Mouse (Mus musculus): ENCODE data around the gene Rpl35a. TPM values are rescaled to one million over a fixed set of nuclear protein-coding genes. Genes with fewer than 3 reads are reported as not detected.
A peak's percentile ranks its signal among the peaks of the same experiment; 100 is the strongest.

Gene Rpl35a
- polyA plus RNA-seq, 1 experiment from 2014 or later, result 780 TPM

DNA sequence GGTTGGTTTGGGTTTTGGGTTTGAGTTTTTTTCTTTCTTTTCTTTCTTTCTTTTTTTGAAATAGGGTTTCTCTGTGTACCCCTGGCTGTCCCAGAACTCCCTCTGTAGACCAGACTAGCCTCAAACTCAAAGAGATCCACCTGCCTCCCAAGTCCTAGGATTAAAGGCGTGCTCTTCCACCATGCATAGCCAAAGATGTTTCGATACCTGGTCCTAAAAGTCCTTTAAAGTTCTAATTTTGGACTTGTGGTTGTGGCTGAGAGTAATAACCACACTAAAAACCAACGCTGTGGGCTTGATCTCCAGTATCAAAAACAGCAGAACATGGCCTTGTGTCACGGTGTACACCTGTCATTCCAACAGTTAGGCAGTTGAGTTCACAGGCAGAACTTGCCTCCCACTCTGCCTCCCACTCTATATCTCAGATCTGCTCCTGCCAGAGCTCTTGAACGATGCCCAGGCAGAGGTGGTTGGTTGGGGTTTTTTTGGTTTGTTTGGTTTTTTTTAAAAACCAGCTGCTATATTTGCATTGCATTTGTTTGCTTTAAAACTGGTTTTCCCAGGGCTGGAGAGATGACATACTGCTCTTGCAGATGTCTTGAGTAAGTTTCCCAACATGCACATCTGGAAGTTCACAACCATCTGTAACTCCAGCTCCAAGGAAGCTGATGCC lies 38.4 kb upstream of the Rpl35a start:
- Histone ChIP-seq H3K4me1 (ENCODE audit: control insufficient read depth, insufficient read depth, low read length) (no peaks in the 10 kb centered on the region), H3K4me3 (ENCODE audit: low read depth, low read length) (no peak overlapping the region), H3K4me2 (ENCODE audit: low read depth) (no peak overlapping the region), H3K36me3 (ENCODE audit: control insufficient read depth, insufficient read depth, low read length) (peaks cover 5% of the 10 kb centered on the region; the same call in 1 of the 2 replicates), H3K9ac (ENCODE audit: low read length) (no peak overlapping the region), H3K9me3 (ENCODE audit: control insufficient read depth, low read length) (no peaks in the 10 kb centered on the region), H3K27me3 (ENCODE audit: control insufficient read depth, insufficient read depth, low read length) (no peaks in the 10 kb centered on the region), H3K27ac (ENCODE audit: low read depth, low read length) (no peak overlapping the region)
- DNase-seq (ENCODE audit: low spot score) (no peak), ATAC-seq (ENCODE audit: insufficient read depth, low FRiP score, low TSS enrichment) (no peak)
- 93% methylated on average over 5 of the region's 5 CpGs for WGBS

- H3K9ac ChIP-seq (ENCODE audit: low read length), result 0 out of 2 replicates have a peak overlapping the region, but pooled peaks have one; percentile 10
- no peak for ATAC-seq (ENCODE audit: insufficient read depth, low FRiP score, low TSS enrichment)
- no peak overlapping the region for H3K4me3 ChIP-seq (ENCODE audit: low read depth, low read length)
- WGBS, result 78% methylated on average over 21 of the region's 21 CpGs
- DNase-seq (ENCODE audit: low spot score), result no peak
- no peaks in the 10 kb centered on the region for H3K27me3 ChIP-seq (ENCODE audit: control insufficient read depth, insufficient read depth, low read length)
- no peaks in the 10 kb centered on the region for H3K4me1 ChIP-seq (ENCODE audit: control insufficient read depth, insufficient read depth, low read length)
- H3K4me2 ChIP-seq (ENCODE audit: low read depth), result no peak overlapping the region
- H3K36me3 ChIP-seq (ENCODE audit: control insufficient read depth, insufficient read depth, low read length), result no peaks in the 10 kb centered on the region
- no peaks in the 10 kb centered on the region for H3K9me3 ChIP-seq (ENCODE audit: control insufficient read depth, low read length)
- no peak overlapping the region for H3K27ac ChIP-seq (ENCODE audit: low read depth, low read length)
Measured at GRCm38 (mm10) chr16:33019117-33019770, 37.0 kb upstream of the Rpl35a start.

- no peak overlapping the region for H3K27ac ChIP-seq (ENCODE audit: low read depth, low read length)
- 72% methylated on average over 3 of the region's 3 CpGs for WGBS
- H3K4me3 ChIP-seq (ENCODE audit: low read depth, low read length), result no peak overlapping the region
- H3K9me3 ChIP-seq (ENCODE audit: control insufficient read depth, low read length), result no peaks in the 10 kb centered on the region
- no peak overlapping the region for H3K4me2 ChIP-seq (ENCODE audit: low read depth)
- H3K9ac ChIP-seq (ENCODE audit: low read length), result no peak overlapping the region
- DNase-seq (ENCODE audit: low spot score) (no peak), ATAC-seq (ENCODE audit: insufficient read depth, low FRiP score, low TSS enrichment) (no peak)
- no peaks in the 10 kb centered on the region for H3K4me1 ChIP-seq (ENCODE audit: control insufficient read depth, insufficient read depth, low read length)
- no peaks in the 10 kb centered on the region for H3K36me3 ChIP-seq (ENCODE audit: control insufficient read depth, insufficient read depth, low read length)
- H3K27me3 ChIP-seq (ENCODE audit: control insufficient read depth, insufficient read depth, low read length), result no peaks in the 10 kb centered on the region
Measured at GRCm38 (mm10) chr16:33021381-33021780, 34.9 kb upstream of the Rpl35a start.

- Histone ChIP-seq H3K36me3 (ENCODE audit: control insufficient read depth, insufficient read depth, low read length) (no peaks in the 10 kb centered on the region), H3K9me3 (ENCODE audit: control insufficient read depth, low read length) (no peaks in the 10 kb centered on the region), H3K27ac (ENCODE audit: low read depth, low read length) (no peak overlapping the region), H3K4me2 (ENCODE audit: low read depth) (no peak overlapping the region), H3K27me3 (ENCODE audit: control insufficient read depth, insufficient read depth, low read length) (no peaks in the 10 kb centered on the region), H3K9ac (ENCODE audit: low read length) (no peak overlapping the region), H3K4me3 (ENCODE audit: low read depth, low read length) (no peak overlapping the region), H3K4me1 (ENCODE audit: control insufficient read depth, insufficient read depth, low read length) (no peaks in the 10 kb centered on the region)
- WGBS, result 9% methylated on average over 4 of the region's 4 CpGs
- DNase-seq (ENCODE audit: low spot score) (peak; percentile 79), ATAC-seq (ENCODE audit: insufficient read depth, low FRiP score, low TSS enrichment) (no peak)
Measured at GRCm38 (mm10) chr16:33023750-33024149, 32.5 kb upstream of the Rpl35a start.

DNA sequence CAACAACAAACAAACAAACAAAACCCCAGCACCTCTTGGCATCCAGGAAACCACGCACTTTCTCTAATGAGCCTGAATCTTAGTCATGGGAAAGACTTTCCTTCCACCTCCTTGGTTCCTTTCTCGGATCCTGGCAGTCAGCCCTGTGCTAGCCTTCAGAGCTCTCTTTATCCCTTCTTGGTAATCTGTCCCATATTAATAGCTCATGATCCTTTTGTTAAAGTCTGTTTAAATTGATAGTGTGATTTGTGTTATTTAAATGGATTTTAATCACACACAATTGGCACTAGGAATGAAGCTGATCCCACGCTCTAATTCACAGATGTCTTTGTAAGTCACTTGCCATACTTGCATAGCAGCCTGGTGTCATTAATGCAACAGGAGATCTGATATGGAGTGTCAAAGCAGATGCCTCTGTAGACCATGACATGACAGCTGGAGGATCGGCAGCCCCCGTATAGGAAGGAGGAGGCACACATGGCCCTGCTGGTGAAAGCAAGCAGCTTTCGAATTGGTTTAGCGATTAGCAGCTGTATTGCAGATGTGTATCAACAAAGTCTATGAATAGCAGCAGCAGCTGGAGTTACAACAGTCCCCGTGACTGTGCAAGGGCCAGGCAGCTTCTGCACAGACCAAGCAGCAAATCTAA lies 31.7 kb upstream of the Rpl35a start:
- H3K4me2 ChIP-seq (ENCODE audit: low read depth), result no peak overlapping the region
- no peak overlapping the region for H3K4me3 ChIP-seq (ENCODE audit: low read depth, low read length)
- no peaks in the 10 kb centered on the region for H3K36me3 ChIP-seq (ENCODE audit: control insufficient read depth, insufficient read depth, low read length)
- DNase-seq (ENCODE audit: low spot score), result no peak
- no peak for ATAC-seq (ENCODE audit: insufficient read depth, low FRiP score, low TSS enrichment)
- no peaks in the 10 kb centered on the region for H3K9me3 ChIP-seq (ENCODE audit: control insufficient read depth, low read length)
- no peak overlapping the region for H3K9ac ChIP-seq (ENCODE audit: low read length)
- no peaks in the 10 kb centered on the region for H3K27me3 ChIP-seq (ENCODE audit: control insufficient read depth, insufficient read depth, low read length)
- 84% methylated on average over 8 of the region's 8 CpGs for WGBS
- no peak overlapping the region for H3K27ac ChIP-seq (ENCODE audit: low read depth, low read length)
- no peaks in the 10 kb centered on the region for H3K4me1 ChIP-seq (ENCODE audit: control insufficient read depth, insufficient read depth, low read length)

- no peak overlapping the region for H3K4me3 ChIP-seq (ENCODE audit: low read depth, low read length)
- no peaks in the 10 kb centered on the region for H3K9me3 ChIP-seq (ENCODE audit: control insufficient read depth, low read length)
- H3K27me3 ChIP-seq (ENCODE audit: control insufficient read depth, insufficient read depth, low read length), result no peaks in the 10 kb centered on the region
- DNase-seq (ENCODE audit: low spot score) (no peak), ATAC-seq (ENCODE audit: insufficient read depth, low FRiP score, low TSS enrichment) (no peak)
- no peaks in the 10 kb centered on the region for H3K4me1 ChIP-seq (ENCODE audit: control insufficient read depth, insufficient read depth, low read length)
- no peak overlapping the region for H3K9ac ChIP-seq (ENCODE audit: low read length)
- H3K27ac ChIP-seq (ENCODE audit: low read depth, low read length), result no peak overlapping the region
- no peaks in the 10 kb centered on the region for H3K36me3 ChIP-seq (ENCODE audit: control insufficient read depth, insufficient read depth, low read length)
- 84% methylated on average over 7 of the region's 7 CpGs for WGBS
- no peak overlapping the region for H3K4me2 ChIP-seq (ENCODE audit: low read depth)
Measured at GRCm38 (mm10) chr16:33026357-33026756, 29.9 kb upstream of the Rpl35a start.

DNA sequence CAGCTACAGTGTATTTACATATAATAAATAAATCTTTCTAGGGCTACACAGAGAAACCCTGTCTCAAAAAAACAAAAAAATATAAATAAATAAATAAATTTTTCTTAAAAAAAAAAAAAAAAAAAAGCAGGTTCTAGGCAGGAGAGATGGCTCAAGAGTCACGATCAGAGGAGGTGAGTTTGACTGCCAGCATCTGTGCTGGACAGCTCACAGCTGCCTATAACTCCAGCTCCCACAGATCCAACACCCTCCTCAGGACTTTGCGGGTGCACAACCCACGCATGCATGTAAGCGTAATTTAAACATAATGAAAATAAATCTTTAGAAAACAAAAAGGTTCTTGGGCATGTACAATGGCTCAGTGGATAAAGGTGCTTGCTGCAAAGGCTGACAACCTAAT lies 20.2 kb upstream of the Rpl35a start:
- 80% methylated on average over 4 of the region's 4 CpGs for whole genome bisulfite sequencing
- no peak overlapping the region for H3K4me2 ChIP-seq (ENCODE audit: low read depth)
- H3K27me3 ChIP-seq (ENCODE audit: control insufficient read depth, insufficient read depth, low read length), result no peaks in the 10 kb centered on the region
- H3K9ac ChIP-seq (ENCODE audit: low read length), result no peak overlapping the region
- DNase-seq (ENCODE audit: low spot score) (no peak), ATAC-seq (ENCODE audit: insufficient read depth, low FRiP score, low TSS enrichment) (no peak)
- no peaks in the 10 kb centered on the region for H3K9me3 ChIP-seq (ENCODE audit: control insufficient read depth, low read length)
- no peak overlapping the region for H3K27ac ChIP-seq (ENCODE audit: low read depth, low read length)
- no peak overlapping the region for H3K4me3 ChIP-seq (ENCODE audit: low read depth, low read length)
- no peaks in the 10 kb centered on the region for H3K36me3 ChIP-seq (ENCODE audit: control insufficient read depth, insufficient read depth, low read length)
- H3K4me1 ChIP-seq (ENCODE audit: control insufficient read depth, insufficient read depth, low read length), result no peaks in the 10 kb centered on the region

DNA sequence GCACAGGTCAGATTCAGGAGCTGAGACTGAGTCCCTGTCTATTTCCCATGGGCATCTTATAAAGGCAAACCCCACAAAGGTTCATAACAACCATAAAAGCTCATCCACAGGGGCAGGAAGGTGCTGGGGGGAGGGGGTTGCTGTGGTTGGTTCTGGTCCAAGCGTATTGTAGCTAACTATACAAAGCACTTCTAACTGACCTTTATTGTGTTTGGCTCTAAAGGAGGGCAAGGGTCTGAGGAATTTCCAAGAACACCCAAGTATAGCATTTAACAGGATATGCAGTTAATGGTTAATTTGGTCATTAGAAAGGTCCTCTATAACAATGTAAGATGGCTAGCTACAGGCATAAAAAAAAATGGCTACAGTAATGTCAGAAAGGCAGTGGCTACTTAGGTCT lies 13.6 kb upstream of the Rpl35a start:
- DNase-seq (ENCODE audit: low spot score), result no peak
- Histone ChIP-seq H3K36me3 (ENCODE audit: control insufficient read depth, insufficient read depth, low read length) (no peaks in the 10 kb centered on the region), H3K27ac (ENCODE audit: low read depth, low read length) (no peak overlapping the region), H3K27me3 (ENCODE audit: control insufficient read depth, insufficient read depth, low read length) (no peaks in the 10 kb centered on the region), H3K4me3 (ENCODE audit: low read depth, low read length) (no peak overlapping the region), H3K9ac (ENCODE audit: low read length) (no peak overlapping the region), H3K4me1 (ENCODE audit: control insufficient read depth, insufficient read depth, low read length) (no peaks in the 10 kb centered on the region), H3K4me2 (ENCODE audit: low read depth) (no peak overlapping the region), H3K9me3 (ENCODE audit: control insufficient read depth, low read length) (no peaks in the 10 kb centered on the region)
- ATAC-seq (ENCODE audit: insufficient read depth, low FRiP score, low TSS enrichment), result no peak
- 85% methylated on average over 1 of the region's 1 CpGs for WGBS

- Histone ChIP-seq H3K4me2 (ENCODE audit: low read depth) (no peak overlapping the region), H3K9me3 (ENCODE audit: control insufficient read depth, low read length) (no peaks in the 10 kb centered on the region), H3K27ac (ENCODE audit: low read depth, low read length) (no peak overlapping the region), H3K27me3 (ENCODE audit: control insufficient read depth, insufficient read depth, low read length) (no peaks in the 10 kb centered on the region), H3K9ac (ENCODE audit: low read length) (no peak overlapping the region), H3K4me1 (ENCODE audit: control insufficient read depth, insufficient read depth, low read length) (no peaks in the 10 kb centered on the region), H3K36me3 (ENCODE audit: control insufficient read depth, insufficient read depth, low read length) (no peaks in the 10 kb centered on the region), H3K4me3 (ENCODE audit: low read depth, low read length) (no peak overlapping the region)
- DNase-seq (ENCODE audit: low spot score), result no peak
- ATAC-seq (ENCODE audit: insufficient read depth, low FRiP score, low TSS enrichment), result no peak
- 70% methylated on average over 2 of the region's 2 CpGs for WGBS
Measured at GRCm38 (mm10) chr16:33043268-33043667, 13.0 kb upstream of the Rpl35a start.

All from neural tube, embryonic 11.5 days (tissue).